Mouse (Mus musculus) kidney, postnatal 10 days (tissue): ENCODE data around the gene Prg2.

Source experiments
- DNase-seq: peaks from one replicate; pipeline ENCODE4 v3.0.0; 2021; ENCODE audit warnings: mixed read lengths

Gene Prg2

DNA sequence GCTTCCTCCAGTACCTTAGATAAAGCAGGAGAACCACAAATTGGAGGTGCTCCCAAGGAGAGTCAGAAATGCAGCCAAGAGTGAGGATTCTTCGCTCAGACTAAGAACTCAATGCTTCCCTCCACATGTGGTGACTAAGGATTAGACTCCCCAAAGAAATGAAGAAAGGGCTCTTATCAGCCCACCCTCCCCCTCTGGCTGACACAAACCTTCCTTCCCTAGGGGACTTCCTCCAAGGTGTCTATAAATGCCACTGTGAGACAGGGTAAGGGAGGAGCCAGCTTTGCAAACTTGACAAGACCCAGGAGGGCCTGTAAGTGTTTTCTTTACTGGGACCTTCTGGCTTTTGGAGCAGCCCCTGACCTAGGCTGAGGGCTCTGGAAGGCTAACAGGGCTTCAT is at the start of gene Prg2:
TSS of gene Prg2 (plus strand) at position 274 of the 400 bp plus-strand sequence.
- DNase-seq: no peak

DNA sequence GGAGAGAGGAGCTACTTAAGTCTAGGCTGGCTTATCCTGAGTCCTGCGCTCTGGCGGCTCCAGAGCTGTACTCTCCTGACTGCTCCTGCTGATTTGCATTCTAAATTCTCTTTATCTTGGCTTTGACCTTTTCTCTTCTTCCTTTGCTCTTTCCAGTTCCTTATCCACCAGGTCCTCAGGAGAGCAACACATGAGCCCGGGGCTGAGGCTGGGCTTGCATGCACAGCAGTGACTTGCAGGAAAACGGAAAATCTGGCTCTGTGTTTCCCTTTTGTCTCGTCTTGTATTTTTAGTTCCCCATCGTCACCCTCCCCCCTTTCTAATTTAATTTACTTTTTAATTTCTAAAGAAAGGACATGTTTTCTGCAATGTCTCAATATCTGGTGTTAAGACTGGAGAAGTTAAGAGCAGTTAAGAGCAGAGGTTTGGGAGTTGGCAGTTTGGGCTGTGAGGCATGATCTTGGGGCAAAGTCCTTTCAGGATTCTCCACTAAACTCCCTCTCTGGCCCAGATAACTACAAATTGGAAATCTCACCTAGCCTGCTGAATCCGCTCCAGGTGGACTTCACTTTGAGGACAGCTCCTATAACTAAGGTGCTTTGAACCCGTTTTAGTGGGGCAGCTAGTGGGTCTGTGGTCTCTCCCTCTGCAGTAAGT is 46.1 kb upstream of the Prg2 start:
- DNase-seq: no peak

DNA sequence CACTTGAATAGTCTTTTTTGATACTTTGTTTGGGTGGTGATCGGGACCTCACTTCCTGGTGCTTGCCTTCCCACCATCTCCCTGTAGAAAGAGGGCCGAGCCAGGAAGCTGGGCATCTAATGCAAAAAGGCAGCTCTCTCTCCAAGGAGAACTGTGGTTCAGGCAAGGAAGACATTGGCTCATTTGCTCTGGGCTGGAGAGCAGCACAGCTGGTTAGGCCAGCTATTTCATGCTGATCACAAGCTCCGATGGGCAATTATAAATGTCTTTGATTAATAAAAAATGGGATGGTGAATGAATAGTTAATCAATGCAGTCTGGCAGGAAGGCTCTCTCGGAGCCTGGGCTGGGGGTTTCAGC is 45.6 kb upstream of the Prg2 start:
- DNase-seq: no peak

DNA sequence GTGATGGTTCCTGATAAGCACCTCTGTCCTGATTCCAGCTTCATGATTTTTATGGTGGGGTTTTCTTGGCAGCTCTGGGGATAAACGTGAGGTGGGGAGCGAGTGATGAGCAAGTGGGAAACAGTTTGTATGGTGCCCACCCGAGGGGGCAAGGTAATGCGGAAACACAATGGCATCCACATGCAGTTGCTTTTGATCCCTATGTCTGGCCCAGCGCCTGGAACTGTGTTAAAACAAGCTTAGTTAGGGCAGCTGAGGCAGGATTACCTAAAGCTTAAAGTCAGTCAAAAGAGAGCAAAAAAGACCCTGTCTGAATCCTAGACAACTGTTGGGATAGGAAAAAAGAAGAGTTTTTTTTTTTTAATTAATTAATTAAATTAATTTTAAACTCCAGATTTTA is 45.2 kb upstream of the Prg2 start:
- DNase-seq: no peak

DNA sequence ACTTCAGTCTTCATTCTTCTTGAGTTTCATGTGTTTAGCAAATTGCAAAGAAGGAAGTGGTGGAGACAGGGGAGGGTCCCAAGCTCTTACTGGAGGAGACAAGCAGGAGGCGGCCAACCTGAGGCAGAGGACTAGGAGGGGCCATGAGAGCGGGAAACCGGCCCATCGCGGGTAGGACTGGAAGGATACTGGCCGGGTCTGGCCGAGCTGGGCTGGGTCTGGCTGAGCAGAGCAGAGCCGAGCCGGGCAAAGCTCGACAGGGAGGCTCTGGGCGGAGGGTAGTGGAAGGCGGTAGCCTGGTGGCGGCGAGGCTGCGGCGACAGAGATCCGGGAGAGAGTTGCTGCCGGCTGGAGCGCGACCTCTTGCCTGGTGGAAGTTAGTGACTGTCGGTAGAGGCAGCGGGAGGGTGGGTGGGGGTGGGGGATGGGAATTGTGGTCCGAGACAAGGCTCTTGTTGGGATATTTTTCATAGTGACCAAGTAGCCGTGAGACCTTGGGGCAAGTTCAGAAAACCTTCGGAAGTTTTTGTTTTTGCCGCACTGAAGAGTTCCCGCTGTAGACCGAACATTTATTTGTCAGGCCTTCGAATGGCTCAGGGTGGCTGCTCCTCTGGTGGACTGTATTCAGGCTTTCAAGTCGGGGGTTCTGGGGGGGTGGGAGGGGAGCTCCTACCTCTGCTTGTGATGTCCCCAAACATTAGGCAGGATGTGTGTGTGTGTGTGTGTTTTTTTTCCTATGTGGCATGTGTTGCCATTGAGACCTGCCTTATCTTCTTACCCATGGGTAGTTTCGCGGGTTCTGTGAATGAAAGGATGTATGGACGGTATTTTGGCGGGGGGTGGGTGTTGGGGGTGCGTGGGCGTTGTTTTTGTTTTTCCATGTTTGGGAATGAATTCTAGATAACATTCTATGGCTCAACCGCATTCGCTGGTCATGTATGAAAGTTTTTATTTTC is 43.5 kb upstream of the Prg2 start, which contains the start of gene Slc43a3:
TSS of gene Slc43a3 (plus strand) at position 106 of the 956 bp plus-strand sequence.
- peak; percentile 89 for DNase-seq

DNA sequence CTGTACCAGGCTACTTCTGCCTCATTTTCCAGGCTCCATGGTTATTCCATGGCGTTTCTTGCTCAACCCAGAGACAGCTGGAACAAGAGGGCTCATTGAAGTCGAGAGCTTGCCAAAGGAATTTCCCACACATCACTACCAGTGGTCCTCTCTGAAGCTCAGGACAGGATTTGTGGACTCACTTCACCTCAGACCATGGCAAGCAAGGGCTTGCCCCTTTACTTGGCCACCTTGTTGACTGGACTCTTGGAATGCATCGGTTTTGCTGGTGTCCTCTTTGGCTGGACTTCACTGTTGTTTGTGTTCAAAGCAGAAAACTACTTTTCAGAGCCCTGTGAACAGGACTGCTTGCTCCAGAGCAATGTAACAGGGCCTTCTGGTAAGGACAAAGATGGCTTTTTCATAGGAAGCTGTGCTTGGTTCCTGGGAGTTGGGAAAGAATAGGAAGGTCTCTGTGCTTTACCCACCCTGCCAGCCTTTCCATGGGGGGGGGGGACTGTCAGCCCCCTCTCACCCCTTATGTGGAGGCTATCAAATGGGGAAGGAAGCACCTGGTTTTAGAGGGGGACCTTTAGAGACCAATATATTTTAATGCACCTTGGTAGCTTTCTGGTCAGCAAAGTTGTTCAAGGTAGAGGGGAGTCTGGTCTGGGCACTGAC is 42.6 kb upstream of the Prg2 start:
- no peak for DNase-seq

DNA sequence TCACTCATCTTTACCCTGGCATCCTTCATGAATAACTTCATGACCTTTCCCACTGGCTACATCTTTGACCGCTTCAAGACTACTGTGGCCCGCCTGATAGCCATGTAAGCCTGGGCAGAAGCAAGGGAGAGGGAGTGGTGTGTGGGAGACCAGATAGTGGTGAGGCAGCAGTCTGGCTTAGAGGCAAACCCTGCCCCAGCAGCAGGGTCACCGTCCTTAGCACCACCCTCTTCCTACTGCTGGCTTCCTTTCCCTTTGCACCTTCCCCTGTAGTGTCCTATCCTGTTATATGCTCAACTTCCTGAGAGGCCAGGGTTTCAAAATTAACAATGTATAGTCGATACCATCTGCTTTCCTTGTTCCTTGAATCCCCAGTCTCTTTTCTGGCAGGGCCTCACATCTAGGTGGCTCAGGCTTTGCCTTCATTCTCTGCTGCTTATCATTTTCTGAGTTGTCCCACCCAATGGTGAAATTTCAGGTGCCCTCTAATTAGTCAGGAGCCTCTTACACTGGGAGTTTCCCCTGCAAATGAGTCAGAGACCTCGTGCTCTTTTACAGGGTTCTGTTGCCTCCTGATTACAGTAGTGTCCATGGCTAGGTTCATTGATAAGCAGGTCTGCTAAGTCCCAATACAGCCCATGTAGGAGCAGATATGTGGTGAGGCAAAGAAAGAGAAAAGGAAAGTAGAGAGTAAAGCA is 41.9 kb upstream of the Prg2 start:
- peak; percentile 31 for DNase-seq

DNA sequence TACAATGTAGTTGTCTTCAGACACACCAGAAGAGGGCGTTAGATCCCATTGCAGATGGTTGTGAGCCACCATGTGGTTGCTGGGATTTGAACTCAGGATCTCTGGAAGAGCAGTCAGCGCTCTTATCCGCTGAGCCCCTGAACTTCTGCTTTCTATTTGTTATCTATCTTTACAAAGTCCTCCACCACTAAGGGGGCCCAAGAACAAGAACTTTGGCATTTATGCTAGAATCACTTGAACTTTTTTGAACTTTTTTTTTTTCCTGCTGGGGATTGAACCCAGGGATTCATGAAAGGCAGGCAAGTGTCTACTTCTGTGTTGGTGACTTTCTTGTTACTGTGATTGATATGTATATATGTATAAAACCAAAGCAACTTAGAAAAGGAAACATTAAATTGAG is 41.0 kb upstream of the Prg2 start:
- no peak for DNase-seq

DNA sequence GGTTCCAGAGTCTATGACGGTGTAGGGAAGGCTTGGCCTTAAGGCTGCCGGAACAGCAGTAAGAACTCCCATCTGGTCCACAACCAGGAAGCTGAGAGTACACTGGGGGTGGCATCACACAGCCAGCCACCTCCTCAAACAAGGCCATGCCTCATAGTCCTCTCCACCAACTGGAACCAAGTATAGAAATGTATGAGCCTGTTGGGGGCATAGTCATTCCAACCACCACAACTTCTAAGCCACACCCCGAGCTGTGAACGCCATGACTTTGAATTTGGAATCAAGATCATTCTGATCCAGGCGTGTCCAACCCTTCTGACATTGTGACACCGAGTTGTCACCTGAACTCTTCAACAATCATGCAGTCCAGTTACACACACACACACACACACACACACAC is 40.5 kb upstream of the Prg2 start:
- no peak for DNase-seq

DNA sequence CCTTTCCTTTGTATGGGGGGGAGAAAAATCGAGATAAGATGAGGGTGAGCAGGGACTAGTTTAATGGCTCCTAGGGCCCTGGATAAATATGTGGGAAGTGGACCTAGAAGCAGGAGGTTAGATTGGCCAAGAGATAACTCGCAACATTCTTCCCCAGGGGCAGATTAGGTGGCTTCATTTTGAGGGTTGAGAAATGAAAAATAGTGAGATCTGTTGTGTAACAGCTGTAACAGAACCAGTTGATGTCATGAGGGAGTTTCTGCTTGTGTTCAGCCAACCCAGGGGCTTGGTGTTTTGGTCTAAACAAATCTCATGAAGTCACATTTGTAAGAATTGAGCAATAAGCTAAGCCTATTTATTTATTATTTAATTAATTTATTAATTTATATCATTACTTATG is 38.9 kb upstream of the Prg2 start:
- no peak for DNase-seq

DNA sequence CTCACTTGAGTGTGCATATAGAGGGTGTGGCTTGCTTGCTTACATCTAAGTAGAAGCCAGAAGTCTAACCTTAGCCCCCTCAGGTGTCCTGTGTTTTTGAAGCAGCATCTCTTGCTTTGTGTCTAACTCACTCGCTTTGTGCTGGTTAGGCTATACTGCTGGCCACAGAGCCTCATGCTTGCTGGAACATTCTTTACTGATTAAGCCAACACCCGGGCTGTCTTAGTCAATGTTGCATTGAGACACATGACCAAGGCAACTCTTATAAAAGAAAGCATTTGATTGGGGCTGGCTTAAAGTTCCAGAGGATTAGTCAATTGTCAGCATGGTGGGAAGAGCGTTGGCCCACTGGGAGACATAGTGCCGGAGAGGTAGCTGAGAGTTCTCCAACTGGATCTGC is 38.5 kb upstream of the Prg2 start:
- no peak for DNase-seq

DNA sequence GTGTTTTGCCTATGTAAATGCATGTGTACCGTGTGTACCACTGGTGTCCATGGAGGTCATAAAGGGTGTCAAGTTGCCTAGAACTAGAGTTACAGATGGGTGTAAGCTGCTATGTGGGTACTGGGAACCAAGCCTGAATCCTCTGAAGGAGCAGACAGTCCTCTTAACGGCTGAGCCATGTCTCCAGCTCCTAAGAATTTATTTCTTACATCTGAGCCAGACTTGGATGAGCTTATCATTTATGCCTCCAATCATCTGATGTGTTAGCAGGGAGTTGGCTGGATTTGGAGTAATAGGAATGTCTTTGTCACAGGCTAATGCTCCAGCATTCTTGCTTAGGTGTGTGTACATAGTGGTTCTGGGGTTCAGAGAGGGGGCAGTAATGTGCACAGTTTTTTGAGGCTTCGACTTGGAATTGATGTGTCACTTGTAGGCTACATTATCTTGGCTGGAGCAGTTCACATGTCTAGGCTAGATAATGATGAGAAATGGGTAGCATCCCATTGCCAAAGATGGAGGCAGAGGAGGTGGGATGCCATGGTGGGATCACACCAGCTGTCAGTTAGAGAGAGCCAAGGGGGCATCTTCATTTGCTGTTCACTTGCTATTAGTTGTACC is 33.0 kb upstream of the Prg2 start:
- DNase-seq: no peak

DNA sequence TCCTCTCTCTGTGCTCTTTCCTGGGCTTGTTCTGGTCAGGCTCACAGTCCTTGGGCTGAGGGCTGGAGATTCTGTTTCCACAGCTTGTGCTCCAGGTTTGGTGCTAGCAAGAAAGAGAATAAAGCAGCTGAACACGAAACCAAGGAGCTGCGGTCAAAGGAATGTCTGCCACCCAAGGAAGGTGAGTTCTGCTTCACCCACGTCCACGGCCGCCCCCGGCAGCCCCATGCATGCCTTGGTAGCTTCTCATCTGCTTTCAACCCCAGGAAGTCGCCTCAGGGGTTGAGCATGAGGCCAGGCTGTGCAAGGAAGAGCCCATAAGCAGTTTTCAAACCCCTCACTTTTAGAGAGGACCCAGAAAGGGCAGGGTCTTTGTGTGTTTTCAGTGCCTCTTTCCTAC is 32.0 kb upstream of the Prg2 start:
- DNase-seq: no peak

DNA sequence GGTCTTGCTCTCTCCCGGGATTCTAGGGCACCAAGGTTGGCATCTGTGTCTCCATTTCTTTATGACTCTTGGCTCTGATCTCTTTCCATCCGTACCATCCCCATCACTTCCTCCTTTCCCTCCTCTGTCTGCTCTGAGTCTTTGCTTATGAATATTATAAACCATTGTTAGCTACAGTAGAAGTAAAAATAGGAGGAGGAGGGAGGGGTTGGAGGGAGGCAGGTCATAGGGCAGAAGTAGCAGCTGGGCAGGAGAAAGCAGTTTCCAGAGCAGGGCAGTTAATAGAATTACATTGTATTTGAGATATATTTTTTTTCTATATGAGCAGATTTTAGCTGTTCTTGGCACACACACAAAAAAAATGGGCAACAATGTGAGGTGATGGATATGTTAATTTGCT is 31.5 kb upstream of the Prg2 start:
- no peak for DNase-seq

DNA sequence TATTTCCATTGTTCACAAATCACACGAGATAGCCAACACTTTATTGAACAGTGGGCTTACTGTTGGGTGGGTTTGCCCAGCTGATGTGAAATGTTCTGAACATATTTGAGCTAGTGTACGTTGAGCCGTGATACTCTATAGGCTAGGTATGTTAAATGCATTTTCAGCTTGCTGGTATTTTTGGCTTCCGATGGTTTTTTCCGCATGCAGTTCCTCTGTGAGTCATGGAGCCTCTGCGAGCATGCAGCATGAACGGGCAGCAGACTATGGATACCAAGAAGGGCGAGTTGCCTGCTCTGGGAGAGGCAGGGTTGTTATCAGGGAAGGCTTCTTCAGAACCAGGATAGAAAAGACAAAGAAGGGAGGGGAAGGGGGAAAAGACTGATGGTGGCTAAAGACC is 29.2 kb upstream of the Prg2 start:
- DNase-seq: no peak

DNA sequence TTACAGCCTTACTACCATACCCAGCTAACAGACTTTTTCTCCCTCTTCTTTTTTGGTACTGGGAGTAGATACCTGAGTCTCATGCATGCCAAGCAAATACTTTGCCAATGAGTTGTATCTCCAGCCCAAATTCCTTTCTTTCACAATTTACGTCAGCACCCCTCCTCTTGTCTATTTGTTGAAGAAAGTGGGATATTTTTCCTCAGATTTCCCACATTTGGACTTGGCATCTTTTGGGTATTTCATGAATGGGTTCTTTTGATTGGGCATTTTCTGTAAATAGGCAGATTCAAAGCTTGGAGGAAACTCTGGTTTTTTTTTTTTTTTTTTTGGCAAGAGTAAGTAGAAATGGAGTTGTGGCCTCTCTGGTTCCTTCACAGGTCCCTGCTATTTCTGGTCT is 28.0 kb upstream of the Prg2 start:
- no peak for DNase-seq

DNA sequence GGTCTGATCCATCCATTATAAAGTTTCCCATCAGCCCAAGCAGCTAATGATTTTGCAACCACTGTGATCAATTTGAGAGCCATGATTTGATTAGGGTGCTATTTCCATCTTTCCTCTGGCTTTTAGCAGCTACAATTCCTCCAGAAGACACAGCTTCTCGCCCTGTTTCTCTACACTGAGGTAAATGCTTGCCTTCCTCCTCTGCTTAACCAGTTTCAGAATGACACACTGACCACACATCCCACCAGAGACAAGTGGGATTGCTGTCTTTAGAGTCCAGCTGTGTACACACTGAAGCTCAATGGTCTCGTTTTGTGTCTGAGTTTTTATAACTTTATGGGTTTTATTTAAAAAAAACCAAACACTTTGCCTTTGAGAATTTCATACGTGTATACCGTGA is 27.6 kb upstream of the Prg2 start:
- no peak for DNase-seq

DNA sequence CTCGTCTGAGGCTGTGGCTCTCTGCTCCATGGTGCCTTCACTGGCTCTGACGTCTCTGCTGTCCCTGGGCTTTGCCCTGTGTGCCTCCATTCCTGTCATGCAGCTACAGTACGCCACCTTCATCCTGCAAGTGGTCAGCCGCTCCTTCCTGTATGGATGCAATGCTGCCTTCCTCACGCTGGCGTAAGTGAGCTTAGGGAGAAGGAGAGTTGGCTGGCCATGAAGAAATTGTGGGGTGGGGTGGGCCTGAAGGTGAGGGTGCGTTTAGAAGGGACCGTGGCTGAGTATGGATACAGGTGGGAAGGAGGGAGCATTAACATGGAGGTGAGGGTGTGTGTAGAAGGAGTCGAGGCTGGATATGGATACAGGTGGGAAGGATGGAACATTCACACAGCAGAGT is 24.8 kb upstream of the Prg2 start:
- no peak for DNase-seq

DNA sequence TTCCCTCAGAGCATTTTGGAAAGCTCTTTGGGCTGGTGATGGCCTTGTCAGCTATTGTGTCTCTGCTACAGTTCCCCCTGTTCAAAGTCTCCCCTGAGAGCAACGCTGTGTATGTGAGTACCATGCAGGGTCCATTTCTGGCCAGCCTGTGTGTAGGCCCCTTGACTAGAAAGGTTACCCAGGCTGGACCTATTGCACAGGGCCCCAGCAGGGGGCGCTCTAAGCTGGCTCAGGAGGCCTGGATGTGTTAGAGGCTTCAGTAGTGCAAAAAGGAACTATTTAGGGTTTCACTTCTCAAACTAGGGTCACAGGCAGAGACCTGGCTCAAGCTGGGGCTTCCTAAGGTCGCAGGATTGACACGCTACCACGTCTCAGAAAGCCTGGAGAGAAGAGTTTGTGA is 24.0 kb upstream of the Prg2 start:
- DNase-seq: peak; percentile 70

DNA sequence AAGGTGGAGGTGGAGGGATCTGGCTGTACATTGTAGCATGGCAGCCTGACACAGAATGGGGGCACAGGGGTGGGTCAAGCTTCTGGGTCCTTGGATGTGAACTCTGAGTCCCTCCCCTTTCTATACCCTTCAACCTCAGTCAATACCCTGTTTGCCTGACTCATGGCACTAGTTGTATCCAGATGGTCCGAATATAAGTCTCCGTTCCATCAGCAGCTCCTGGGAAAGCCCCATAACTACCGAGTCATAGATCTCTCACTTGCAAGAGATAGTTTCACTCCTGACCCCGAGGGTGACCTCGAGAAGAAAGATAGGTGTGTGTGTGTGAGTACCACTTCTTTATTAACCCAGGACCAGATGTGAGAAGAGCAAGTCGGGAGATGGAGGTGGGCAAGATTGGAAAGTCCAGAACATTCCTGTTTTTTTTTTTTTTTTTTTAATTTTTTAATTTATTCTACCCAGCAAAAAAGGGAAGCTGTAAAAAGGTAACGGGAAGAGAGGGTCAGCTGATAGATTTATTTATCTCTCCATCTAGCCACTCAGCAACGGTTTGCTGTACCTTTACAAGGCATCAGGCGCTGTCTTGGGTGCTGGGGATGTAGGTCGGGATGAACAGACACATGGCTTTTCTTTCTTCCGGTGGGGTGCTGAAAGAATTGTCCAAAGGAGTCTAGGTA is 21.5 kb upstream of the Prg2 start:
- DNase-seq: no peak

DNA sequence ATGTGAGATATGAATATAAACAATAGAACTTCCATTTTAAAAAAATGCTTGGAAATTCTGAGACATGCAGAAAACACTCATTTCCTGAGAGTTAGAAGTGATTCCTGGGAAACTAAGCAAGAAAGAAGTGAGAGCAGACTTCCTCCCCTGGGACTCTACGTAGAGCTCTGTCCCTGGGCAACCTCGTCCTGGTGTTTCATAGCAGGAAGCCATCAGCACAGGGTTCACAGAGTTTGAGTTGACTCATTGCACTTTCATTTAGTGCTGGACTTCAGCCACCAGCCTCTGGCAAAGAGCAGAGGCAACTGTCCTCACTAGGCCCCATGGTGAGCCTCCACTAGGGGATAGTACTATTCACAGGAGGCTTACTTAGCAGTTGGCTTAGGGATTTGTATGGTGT is 19.0 kb upstream of the Prg2 start:
- peak; percentile 73 for DNase-seq

DNA sequence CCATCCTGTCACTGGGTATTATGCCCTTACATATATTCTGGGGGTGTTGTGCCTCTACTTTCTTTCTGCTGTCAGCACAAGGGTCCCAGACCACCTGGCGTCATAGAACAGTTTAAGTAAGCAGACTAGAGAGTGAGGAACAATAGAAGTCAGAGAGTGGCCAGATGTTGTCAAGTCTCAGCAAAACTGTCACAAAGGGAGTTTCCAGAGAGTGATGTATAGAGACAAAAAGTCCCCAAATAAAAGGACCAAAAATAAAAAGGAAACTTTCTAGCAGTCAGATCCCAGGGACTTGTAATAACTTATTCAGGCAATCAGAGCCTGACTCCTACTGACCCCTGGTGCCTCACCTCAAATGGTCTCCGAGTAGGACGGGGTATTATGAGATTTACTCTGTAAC is 18.4 kb upstream of the Prg2 start:
- DNase-seq: no peak
